Mouse (Mus musculus) MEL (cell line): ENCODE results near the gene D430042O09Rik. TPM values are rescaled to one million over a fixed set of nuclear protein-coding genes. Genes with fewer than 3 reads are reported as not detected.

Experiments
- DNase-seq: peaks from one replicate; pipeline ENCODE4 v3.0.0; 2011; ENCODE audit warnings: low read depth, low spot score
- H3K27ac ChIP-seq: 2 replicates; pipeline ENCODE4 v1.5.1; 2012; ENCODE audit warnings: low read depth, mild to moderate bottlenecking, control low read depth, low read length, moderate library complexity; ENCODE audit not compliant: control insufficient read depth
- H3K27me3 ChIP-seq, 2 experiments: fragments of 150-350 bp in 1 of 2; sonication (generic) in 1 of 2; 2 replicates each; pipeline ENCODE4 v1.6.1; 2012; ENCODE audit warnings: low read length in 2 of 2, mild to moderate bottlenecking in 2 of 2, improper control_type of control experiment in 1 of 2, moderate library complexity in 1 of 2; ENCODE audit not compliant: insufficient read depth in 2 of 2, control insufficient read depth in 1 of 2
- H3K36me3 ChIP-seq, 2 experiments: 2 replicates each; pipeline ENCODE4 v1.6.1; 2012 to 2014; ENCODE audit warnings: low read length in 2 of 2, improper control_type of control experiment in 1 of 2, inconsistent platforms in 1 of 2, mild to moderate bottlenecking in 1 of 2; ENCODE audit not compliant: insufficient read depth in 2 of 2, control insufficient read depth in 1 of 2
- H3K4me1 ChIP-seq, 2 experiments: fragments of 150-350 bp in 1 of 2; sonication (generic) in 1 of 2; 2 replicates each; pipeline ENCODE4 v1.6.1; 2012; ENCODE audit warnings: low read length in 2 of 2, improper control_type of control experiment in 1 of 2, mild to moderate bottlenecking in 1 of 2; ENCODE audit not compliant: insufficient read depth in 2 of 2, control insufficient read depth in 1 of 2
- H3K4me3 ChIP-seq, 2 experiments: fragments of 150-350 bp in 1 of 2; sonication (generic) in 1 of 2; 2 replicates each; pipeline ENCODE4 v1.5.1; 2012; ENCODE audit warnings: low read depth in 2 of 2, low read length in 2 of 2, mild to moderate bottlenecking in 2 of 2, moderate library complexity in 2 of 2, control low read depth in 1 of 2, improper control_type of control experiment in 1 of 2; ENCODE audit not compliant: control insufficient read depth in 1 of 2, insufficient read depth in 1 of 2
- H3K79me2 ChIP-seq: 2 replicates; pipeline ENCODE4 v1.6.1; 2012; ENCODE audit warnings: mild to moderate bottlenecking, low read length, moderate library complexity; ENCODE audit not compliant: control insufficient read depth, poor library complexity, insufficient read depth
- H3K9ac ChIP-seq: 2 replicates; pipeline ENCODE4 v1.6.1; 2012; ENCODE audit warnings: low read depth, mild to moderate bottlenecking, control low read depth, low read length, moderate library complexity; ENCODE audit not compliant: control insufficient read depth, poor library complexity, severe bottlenecking
- H3K9me3 ChIP-seq: fragments of 150-350 bp; sonication (generic); replicated peaks from 2 replicates; pipeline ENCODE4 v1.6.1; 2012; ENCODE audit warnings: mild to moderate bottlenecking, low read length, improper control_type of control experiment, moderate library complexity; ENCODE audit not compliant: insufficient read depth
- BHLHE40 ChIP-seq: IDR thresholded peaks from 2 replicates; pipeline ENCODE4 v1.6.1; 2012; ENCODE audit warnings: low read depth, mild to moderate bottlenecking, inconsistent platforms, low read length, improper control_type of control experiment, borderline replicate concordance
- CHD2 ChIP-seq: IDR thresholded peaks from 2 replicates; pipeline ENCODE4 v1.6.1; 2011; ENCODE audit warnings: low read length, improper control_type of control experiment
- CTCF ChIP-seq, 3 experiments: IDR thresholded peaks in 2 of 3; conservative IDR thresholded peaks in 1 of 3; 2 replicates each; pipeline ENCODE4 v1.5.1; 2011 to 2012; ENCODE audit warnings: low read length in 3 of 3, low read depth in 2 of 3, mild to moderate bottlenecking in 2 of 3, improper control_type of control experiment in 1 of 3, inconsistent platforms in 1 of 3, mixed read lengths in 1 of 3, moderate library complexity in 1 of 3; ENCODE audit not compliant: control insufficient read depth in 1 of 3, insufficient read depth in 1 of 3, poor library complexity in 1 of 3, severe bottlenecking in 1 of 3
- E2F4 ChIP-seq: IDR thresholded peaks from 2 replicates; pipeline ENCODE4 v1.6.1; 2011; ENCODE audit warnings: low read depth, low read length, improper control_type of control experiment, borderline replicate concordance
- EP300 ChIP-seq, 2 experiments: IDR thresholded peaks; 2 replicates each; pipeline ENCODE4 v1.6.1; 2011; ENCODE audit warnings: improper control_type of control experiment in 2 of 2, low read length in 2 of 2, low read depth in 1 of 2, mild to moderate bottlenecking in 1 of 2
- ETS1 ChIP-seq: IDR thresholded peaks from 2 replicates; pipeline ENCODE4 v1.6.1; 2012; ENCODE audit warnings: low read depth, mild to moderate bottlenecking, inconsistent platforms, low read length, improper control_type of control experiment, moderate library complexity
- GABPA ChIP-seq: IDR thresholded peaks from 2 replicates; pipeline ENCODE4 v1.6.1; 2012; ENCODE audit warnings: low read depth, mild to moderate bottlenecking, inconsistent platforms, low read length, improper control_type of control experiment, moderate library complexity
- GATA1 ChIP-seq: IDR thresholded peaks from 2 replicates; pipeline ENCODE4 v1.6.1; 2011; ENCODE audit warnings: low read depth, low read length, improper control_type of control experiment
- HCFC1 ChIP-seq: IDR thresholded peaks from 2 replicates; pipeline ENCODE4 v1.6.1; 2012; ENCODE audit warnings: low read depth, mild to moderate bottlenecking, inconsistent platforms, low read length, improper control_type of control experiment, moderate library complexity
- JUND ChIP-seq: IDR thresholded peaks from 2 replicates; pipeline ENCODE4 v1.6.1; 2011; ENCODE audit warnings: low read depth, mild to moderate bottlenecking, improper control_type of control experiment, low read length
- KAT2A ChIP-seq: conservative IDR thresholded peaks from 2 replicates; pipeline ENCODE4 v1.6.1; 2012; ENCODE audit warnings: low read depth, low read length, improper control_type of control experiment, inconsistent platforms
- MEF2A ChIP-seq: IDR thresholded peaks from 2 replicates; pipeline ENCODE4 v1.6.1; 2014; ENCODE audit warnings: low read depth, mild to moderate bottlenecking, inconsistent platforms, low read length, improper control_type of control experiment; ENCODE audit not compliant: poor library complexity, insufficient replicate concordance, severe bottlenecking; ENCODE audit errors: extremely low read depth
- MXI1 ChIP-seq: IDR thresholded peaks from 2 replicates; pipeline ENCODE4 v1.6.1; 2011; ENCODE audit warnings: mild to moderate bottlenecking, low read depth, low read length, improper control_type of control experiment
- MYB ChIP-seq: IDR thresholded peaks from 2 replicates; pipeline ENCODE4 v1.6.1; 2011; ENCODE audit warnings: mild to moderate bottlenecking, low read depth, low read length, improper control_type of control experiment
- NELFE ChIP-seq: IDR thresholded peaks from 2 replicates; pipeline ENCODE4 v1.6.1; 2011; ENCODE audit warnings: low read depth, low read length, improper control_type of control experiment
- POLR2A ChIP-seq, 2 experiments: IDR thresholded peaks; 2 replicates each; pipeline ENCODE4 v1.6.1; 2011 to 2012; ENCODE audit warnings: low read length in 2 of 2, mild to moderate bottlenecking in 2 of 2, control low read depth in 1 of 2, improper control_type of control experiment in 1 of 2, low read depth in 1 of 2, moderate library complexity in 1 of 2; ENCODE audit not compliant: control insufficient read depth in 1 of 2, insufficient read depth in 1 of 2, poor library complexity in 1 of 2
- POLR2AphosphoS5 ChIP-seq: IDR thresholded peaks from 2 replicates; pipeline ENCODE4 v1.6.1; 2012; ENCODE audit warnings: low read depth, borderline replicate concordance, mild to moderate bottlenecking, inconsistent platforms, low read length, moderate library complexity, mixed read lengths
- RAD21 ChIP-seq: IDR thresholded peaks from 2 replicates; pipeline ENCODE4 v1.6.1; 2011; ENCODE audit warnings: mild to moderate bottlenecking, low read depth, low read length, improper control_type of control experiment
- RCOR1 ChIP-seq: IDR thresholded peaks from 2 replicates; pipeline ENCODE4 v1.6.1; 2012; ENCODE audit warnings: low read depth, mild to moderate bottlenecking, inconsistent platforms, low read length, improper control_type of control experiment
- SIN3A ChIP-seq: IDR thresholded peaks from 2 replicates; pipeline ENCODE4 v1.6.1; 2012; ENCODE audit warnings: low read length, improper control_type of control experiment, inconsistent platforms
- SMC3 ChIP-seq: IDR thresholded peaks from 2 replicates; pipeline ENCODE4 v1.6.1; 2011; ENCODE audit warnings: low read depth, low read length, improper control_type of control experiment
- TAL1 ChIP-seq: IDR thresholded peaks from 2 replicates; pipeline ENCODE4 v1.6.1; 2012; ENCODE audit warnings: mild to moderate bottlenecking, inconsistent platforms, low read length, moderate library complexity, mixed read lengths
- TCF12 ChIP-seq: IDR thresholded peaks from 2 replicates; pipeline ENCODE4 v1.6.1; 2014; ENCODE audit warnings: low read depth, mild to moderate bottlenecking, inconsistent platforms, low read length, improper control_type of control experiment, moderate library complexity
- UBTF ChIP-seq: IDR thresholded peaks from 2 replicates; pipeline ENCODE4 v1.6.1; 2012; ENCODE audit warnings: low read depth, mild to moderate bottlenecking, inconsistent platforms, low read length, improper control_type of control experiment, moderate library complexity, borderline replicate concordance; ENCODE audit not compliant: insufficient read depth
- ZKSCAN1 ChIP-seq: IDR thresholded peaks from 2 replicates; pipeline ENCODE4 v1.6.1; 2012; ENCODE audit warnings: low read depth, mild to moderate bottlenecking, inconsistent platforms, low read length, improper control_type of control experiment, moderate library complexity
- ZMIZ1 ChIP-seq: IDR thresholded peaks from 2 replicates; pipeline ENCODE4 v1.6.1; 2012; ENCODE audit warnings: low read depth, mild to moderate bottlenecking, inconsistent platforms, low read length, improper control_type of control experiment, moderate library complexity
- ZNF384 ChIP-seq: IDR thresholded peaks from 2 replicates; pipeline ENCODE4 v1.6.1; 2012; ENCODE audit warnings: low read depth, mild to moderate bottlenecking, inconsistent platforms, low read length, improper control_type of control experiment
- polyA plus RNA-seq, 2 experiments: library from polyadenylated mRNA; stranded (reverse) in 1 of 2; unstranded in 1 of 2; fragments of >175 nt in 1 of 2; fragments of >200 nt in 1 of 2; gene quantifications; 2 replicates each; pipeline versions ENCODE4 v1.2.1 to v1.2.4; 2012; ENCODE audit warnings: low replicate concordance in 2 of 2, low read depth in 1 of 2; ENCODE audit not compliant: insufficient read length in 2 of 2, insufficient read depth in 1 of 2, missing spikeins in 1 of 2
- total RNA-seq: library from RNA; depleted of rRNA; stranded (reverse); fragments of 300-350 nt; gene quantifications from 2 replicates; pipeline ENCODE4 v1.2.3, GENCODE M21; 2012

Gene D430042O09Rik
- total and polyA plus RNA-seq, 3 experiments: 6.2 to 12.8 TPM; not detected in 1

DNA sequence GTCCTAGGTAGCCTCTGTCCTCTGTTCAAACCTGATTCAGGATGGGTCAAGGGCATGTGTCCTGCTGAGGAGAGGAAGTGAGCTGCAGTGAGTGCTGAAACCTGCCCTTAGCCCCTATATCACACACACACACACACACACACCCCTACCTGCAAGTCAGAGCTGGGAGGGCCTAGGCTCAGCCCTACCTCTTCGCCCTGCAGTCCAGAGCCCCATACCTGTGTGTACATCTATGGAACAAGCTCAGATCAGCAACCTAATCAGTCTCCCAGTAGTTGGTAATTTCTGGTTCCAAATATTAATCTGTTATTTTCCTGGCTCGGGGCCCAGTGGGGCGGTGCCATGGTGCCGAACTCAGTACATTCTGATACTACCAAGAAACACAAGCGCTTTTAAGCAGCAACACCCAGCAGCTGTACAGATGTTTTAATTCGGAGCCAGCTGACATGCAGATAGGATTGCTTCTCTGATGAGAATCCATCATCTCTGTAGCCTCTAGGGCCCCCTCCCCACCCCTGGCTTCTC is 166.3 kb downstream of the D430042O09Rik start:
- no peaks in the 10 kb centered on the region for H3K9me3 ChIP-seq
- H3K79me2 ChIP-seq: no peaks in the 10 kb centered on the region
- H3K4me1 ChIP-seq: no peaks in the 10 kb centered on the region
- H3K4me3 ChIP-seq: no peak overlapping the region
- no peak overlapping the region for H3K9ac ChIP-seq
- TF ChIP-seq GATA1 (no peak), POLR2A (IDR thresholded peaks at IDR 0.05; ENCODE audit: control insufficient read depth in 1 of 2, insufficient read depth in 1 of 2, low read depth in 1 of 2, low read length in 2 of 2, poor library complexity in 1 of 2) (no peak), ZKSCAN1 (no peak), ZNF384 (no peak), MXI1 (no peak), SIN3A (no peak), MYB (no peak), BHLHE40 (no peak), TCF12 (no peak), E2F4 (no peak), SMC3 (no peak), RAD21 (no peak), NELFE (no peak), RCOR1 (no peak)
- TF ChIP-seq, all 39 proteins: peak for 0
- H3K36me3 ChIP-seq: no peaks in the 10 kb centered on the region
- no peaks in the 10 kb centered on the region for H3K27me3 ChIP-seq
- no peak for DNase-seq
- H3K27ac ChIP-seq: no peak overlapping the region

DNA sequence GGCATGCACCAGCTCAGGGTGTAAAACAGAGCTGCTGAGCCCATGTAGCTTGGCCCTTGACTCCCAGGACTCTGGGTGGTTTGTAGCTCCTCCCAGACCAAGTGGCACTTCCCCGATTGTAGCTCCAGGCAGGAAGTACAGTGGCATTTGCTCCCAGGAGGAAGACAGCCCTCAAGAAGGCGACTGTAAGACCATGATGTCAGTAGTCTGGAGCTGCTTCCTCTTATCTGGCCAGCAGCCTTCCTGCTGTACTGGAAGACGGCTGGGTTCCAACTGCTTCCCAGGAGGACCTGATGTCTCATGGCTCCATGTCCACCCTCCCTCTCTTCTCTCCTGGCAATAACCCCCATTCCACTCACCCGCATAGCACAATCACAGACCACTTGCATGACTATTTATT is 170.4 kb downstream of the D430042O09Rik start:
- no peak for DNase-seq
- no peak overlapping the region for H3K27ac ChIP-seq

More for the DNA sequence above, 170.4 kb downstream of the D430042O09Rik start:
- Histone ChIP-seq H3K4me3 (no peak overlapping the region), H3K4me1 (no peaks in the 10 kb centered on the region), H3K9ac (no peak overlapping the region), H3K9me3 (no peaks in the 10 kb centered on the region), H3K36me3 (no peaks in the 10 kb centered on the region), H3K27me3 (no peaks in the 10 kb centered on the region), H3K79me2 (no peaks in the 10 kb centered on the region)
- no peak for TF ChIP-seq ZMIZ1
- no peak for TF ChIP-seq TAL1
- no peak for TF ChIP-seq BHLHE40
- TF ChIP-seq POLR2AphosphoS5: no peak
- no peak for TF ChIP-seq ZKSCAN1
- no peak for TF ChIP-seq ZNF384
- TF ChIP-seq EP300 (IDR thresholded peaks at IDR 0.05; ENCODE audit: low read depth in 1 of 2, low read length in 2 of 2): no peak
- TF ChIP-seq UBTF: no peak
- TF ChIP-seq ETS1: no peak
- TF ChIP-seq MEF2A: no peak
- no peak for TF ChIP-seq CHD2
- TF ChIP-seq CTCF (IDR thresholded peaks at IDR 0.05 in 2 of 3, conservative IDR thresholded peaks at IDR 0.05 in 1 of 3; ENCODE audit: control insufficient read depth in 1 of 3, insufficient read depth in 1 of 3, low read depth in 2 of 3, low read length in 3 of 3, poor library complexity in 1 of 3, severe bottlenecking in 1 of 3): no peak
- TF ChIP-seq KAT2A: no peak
- TF ChIP-seq JUND: no peak
- TF ChIP-seq MYB: no peak
- TF ChIP-seq NELFE: no peak
- TF ChIP-seq HCFC1: no peak
- no peak for TF ChIP-seq RCOR1
- no peak for TF ChIP-seq TCF12
- TF ChIP-seq GABPA: no peak
